Mouse (Mus musculus) limb, embryonic 14.5 days (tissue): Measurements from ENCODE around the gene Trim40. TPM values are rescaled to one million over a fixed set of nuclear protein-coding genes. Genes with fewer than 3 reads are reported as not detected.

Experiments used
- ATAC-seq: fragments of 200-750 bp; cut with Nextera tagmentation; 2 replicates; pipeline ENCODE4 v1.8.0; 2017; ENCODE audit warnings: low read depth, moderate number of reproducible peaks, moderate TSS enrichment; ENCODE audit not compliant: low FRiP score
- DNase-seq: peaks from one replicate; pipeline ENCODE4 v3.0.0-alpha.2; 2015; ENCODE audit warnings: low spot score
- H3K27ac ChIP-seq: fragments of 300-500 bp; sonication (generic); replicated peaks from 2 replicates; pipeline ENCODE4 v1.5.1; 2014; ENCODE audit warnings: low read depth, mild to moderate bottlenecking, low read length, moderate library complexity, mixed read lengths
- H3K27me3 ChIP-seq: fragments of 300-500 bp; sonication (generic); 2 replicates; pipeline ENCODE4 v1.6.1; 2014; ENCODE audit warnings: low read length, mixed read lengths; ENCODE audit not compliant: control insufficient read depth, insufficient read depth
- H3K36me3 ChIP-seq: fragments of 300-500 bp; sonication (generic); 2 replicates; pipeline ENCODE4 v1.6.1; 2014; ENCODE audit warnings: mild to moderate bottlenecking, low read length, moderate library complexity, mixed read lengths; ENCODE audit not compliant: control insufficient read depth, insufficient read depth
- H3K4me1 ChIP-seq: fragments of 300-500 bp; sonication (generic); 2 replicates; pipeline ENCODE4 v1.6.1; 2014; ENCODE audit warnings: antibody characterized with exemption, low read length, mixed read lengths; ENCODE audit not compliant: control insufficient read depth, insufficient read depth
- H3K4me2 ChIP-seq: fragments of 300-500 bp; sonication (generic); replicated peaks from 2 replicates; pipeline ENCODE4 v1.6.1; 2014; ENCODE audit warnings: low read depth, mild to moderate bottlenecking, low read length, moderate library complexity; ENCODE audit not compliant: severe bottlenecking
- H3K4me3 ChIP-seq: fragments of 300-500 bp; sonication (generic); replicated peaks from 2 replicates; pipeline ENCODE4 v1.5.1; 2014; ENCODE audit warnings: low read length
- H3K9ac ChIP-seq: fragments of 300-500 bp; sonication (generic); 2 replicates; pipeline ENCODE4 v1.6.1; 2014; ENCODE audit warnings: mild to moderate bottlenecking, low read depth, low read length, moderate library complexity; ENCODE audit not compliant: severe bottlenecking
- H3K9me3 ChIP-seq: fragments of 300-500 bp; sonication (generic); 2 replicates; pipeline ENCODE4 v1.6.1; 2016; ENCODE audit warnings: low read length; ENCODE audit not compliant: control insufficient read depth
- POLR2A ChIP-seq: fragments of 200-500 bp; IDR thresholded peaks from 2 replicates; pipeline ENCODE4 v1.8.0; 2012; ENCODE audit warnings: inconsistent platforms, mild to moderate bottlenecking, moderate library complexity, borderline replicate concordance; ENCODE audit not compliant: insufficient read depth, insufficient read length; ENCODE audit errors: extremely low read depth
- WGBS: fragments of 180-500 bp; shearing (Covaris S2); extraction: QIAGEN DNeasy Blood & Tissue Kit; methylation state at CpG from one replicate; pipeline ENCODE4 v1.1.7; 2014; 5-methylcytosine and 5-hydroxymethylcytosine counted together
- polyA plus RNA-seq, 2 experiments: library from polyadenylated mRNA; depleted of rRNA in 1 of 2; stranded (reverse) in 1 of 2; unstranded in 1 of 2; fragments of >200 nt; fragmentation: Nextera tagmentation in 1 of 2; extraction: Ambion mirVana in 1 of 2; gene quantifications; 2 replicates each; pipeline versions ENCODE4 v1.2.1 to v1.2.3; 2012 to 2014

Gene Trim40
- polyA plus RNA-seq, 2 experiments: not detected

DNA sequence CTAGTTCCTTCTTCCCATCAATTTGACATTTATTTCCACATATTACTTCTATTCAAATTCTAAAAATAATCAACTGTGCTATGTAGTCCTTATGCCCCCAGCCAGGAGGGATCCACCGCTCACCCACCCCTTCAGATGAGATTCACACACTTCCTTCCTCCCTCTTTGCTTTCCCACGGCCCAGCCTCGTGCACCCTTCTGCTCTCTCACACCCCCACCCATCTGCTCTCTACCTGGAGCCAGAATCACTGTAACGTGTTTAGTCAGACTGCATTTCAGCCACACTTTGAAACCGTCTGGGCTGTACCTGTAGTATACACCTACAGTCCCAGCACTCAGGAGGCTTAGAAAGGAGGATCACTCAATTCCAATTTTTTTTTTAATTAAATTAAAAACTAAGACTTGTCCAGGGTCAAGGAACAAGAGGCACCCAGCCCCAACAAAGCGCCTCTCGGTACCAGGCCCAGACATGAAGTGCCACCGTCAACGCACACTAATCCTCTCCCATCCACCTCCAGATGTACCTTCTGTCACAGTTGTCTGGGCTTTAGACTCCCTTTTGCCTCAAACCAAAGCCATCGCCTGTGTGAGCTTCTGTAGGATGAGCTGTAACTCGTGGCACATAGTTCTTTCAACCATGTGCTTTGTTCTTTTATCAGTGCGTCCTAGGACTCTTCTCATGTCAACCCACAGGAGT is 39.5 kb upstream of the Trim40 start:
- Histone ChIP-seq H3K36me3 (no peaks in the 10 kb centered on the region), H3K4me1 (no peaks in the 10 kb centered on the region)
- ATAC-seq: no peak

GRCm38 (mm10) chr17:36927496-36928120 is 37.7 kb upstream of the Trim40 start:
- no peaks in the 10 kb centered on the region for H3K4me1 ChIP-seq
- H3K4me3 ChIP-seq: no peak overlapping the region
- ATAC-seq (no peak), DNase-seq (no peak)
- H3K27me3 ChIP-seq: no peaks in the 10 kb centered on the region
- no peak for TF ChIP-seq POLR2A
- no peak overlapping the region for H3K4me2 ChIP-seq
- 58% methylated on average over 10 of the region's 10 CpGs for WGBS
- H3K36me3 ChIP-seq: no peaks in the 10 kb centered on the region
- H3K27ac ChIP-seq: no peak overlapping the region
- no peaks in the 10 kb centered on the region for H3K9me3 ChIP-seq
- no peak overlapping the region for H3K9ac ChIP-seq

More for the DNA sequence above, 39.5 kb upstream of the Trim40 start:
- Histone ChIP-seq H3K27me3 (no peaks in the 10 kb centered on the region), H3K27ac (no peak overlapping the region), H3K4me2 (no peak overlapping the region), H3K4me3 (no peak overlapping the region), H3K9me3 (no peaks in the 10 kb centered on the region), H3K9ac (no peak overlapping the region)
- 71% methylated on average over 12 of the region's 12 CpGs for WGBS
- no peak for TF ChIP-seq POLR2A
- DNase-seq: no peak

DNA sequence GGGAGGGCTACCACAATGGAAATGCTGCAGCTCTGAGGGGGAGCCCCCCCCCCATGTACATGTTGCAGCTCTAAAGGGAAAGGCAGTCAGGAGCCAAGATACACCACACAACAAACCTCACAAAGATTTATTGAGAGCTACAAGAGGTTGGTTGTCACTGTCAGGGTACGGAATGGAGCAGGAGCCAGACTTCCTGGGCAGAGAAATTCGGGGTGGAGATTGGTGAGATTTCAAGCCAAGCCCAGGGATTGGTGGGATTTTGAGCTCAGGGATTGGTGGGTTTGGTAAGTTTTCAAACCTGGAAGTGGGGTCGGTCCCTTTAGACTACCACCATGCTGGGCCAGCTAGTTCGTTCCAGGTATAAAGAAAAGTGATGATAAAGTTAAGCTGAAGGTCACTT is 33.6 kb upstream of the Trim40 start:
- WGBS: 62% methylated on average over 4 of the region's 4 CpGs
- H3K36me3 ChIP-seq: no peaks in the 10 kb centered on the region
- no peak for ATAC-seq
- no peaks in the 10 kb centered on the region for H3K9me3 ChIP-seq
- no peak overlapping the region for H3K4me2 ChIP-seq
- H3K9ac ChIP-seq: no peak overlapping the region
- H3K27me3 ChIP-seq: no peaks in the 10 kb centered on the region
- H3K4me3 ChIP-seq: no peak overlapping the region
- H3K27ac ChIP-seq: no peak overlapping the region
- no peaks in the 10 kb centered on the region for H3K4me1 ChIP-seq
- TF ChIP-seq POLR2A: no peak
- DNase-seq: no peak

GRCm38 (mm10) chr17:36922715-36923114 is 32.8 kb upstream of the Trim40 start:
- Histone ChIP-seq H3K4me3 (no peak overlapping the region), H3K27ac (no peak overlapping the region), H3K4me1 (no peaks in the 10 kb centered on the region), H3K27me3 (no peaks in the 10 kb centered on the region), H3K9me3 (no peaks in the 10 kb centered on the region), H3K4me2 (no peak overlapping the region), H3K36me3 (no peaks in the 10 kb centered on the region), H3K9ac (no peak overlapping the region)
- no peak for ATAC-seq
- WGBS: 82% methylated on average over 4 of the region's 4 CpGs
- no peak for DNase-seq
- TF ChIP-seq POLR2A: no peak

GRCm38 (mm10) chr17:36920239-36920638 is 30.3 kb upstream of the Trim40 start:
- no peaks in the 10 kb centered on the region for H3K4me1 ChIP-seq
- no peaks in the 10 kb centered on the region for H3K27me3 ChIP-seq
- no peak for DNase-seq
- H3K9ac ChIP-seq: no peak overlapping the region
- H3K4me3 ChIP-seq: no peak overlapping the region
- H3K4me2 ChIP-seq: no peak overlapping the region
- H3K27ac ChIP-seq: no peak overlapping the region
- no peak for TF ChIP-seq POLR2A
- WGBS: 49% methylated on average over 13 of the region's 15 CpGs
- H3K9me3 ChIP-seq: no peaks in the 10 kb centered on the region
- H3K36me3 ChIP-seq: no peaks in the 10 kb centered on the region
- ATAC-seq: no peak
